Mouse (Mus musculus): ENCODE data around the gene Acly.

Acly gene

DNA sequence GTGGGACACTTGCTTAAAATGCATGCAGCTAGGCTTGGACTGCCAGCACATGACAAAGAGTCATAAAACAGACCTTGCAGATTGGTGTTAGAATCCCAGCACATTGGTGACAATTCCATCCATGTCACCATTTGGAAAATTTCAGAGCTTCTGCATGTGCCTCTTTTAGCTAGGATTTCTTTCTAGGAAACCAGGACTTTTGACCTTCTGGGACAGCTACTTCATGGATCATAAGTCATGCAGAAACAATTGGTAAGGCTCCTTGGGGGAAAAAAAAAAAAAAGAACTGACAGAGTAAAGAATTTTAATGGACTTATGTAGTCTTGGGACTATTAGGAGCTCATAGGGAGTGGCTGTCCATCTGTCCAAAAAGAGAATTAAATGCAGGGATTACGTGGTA lies 89.9 kb downstream of the Acly start:
- DNase-seq = no peak

DNA sequence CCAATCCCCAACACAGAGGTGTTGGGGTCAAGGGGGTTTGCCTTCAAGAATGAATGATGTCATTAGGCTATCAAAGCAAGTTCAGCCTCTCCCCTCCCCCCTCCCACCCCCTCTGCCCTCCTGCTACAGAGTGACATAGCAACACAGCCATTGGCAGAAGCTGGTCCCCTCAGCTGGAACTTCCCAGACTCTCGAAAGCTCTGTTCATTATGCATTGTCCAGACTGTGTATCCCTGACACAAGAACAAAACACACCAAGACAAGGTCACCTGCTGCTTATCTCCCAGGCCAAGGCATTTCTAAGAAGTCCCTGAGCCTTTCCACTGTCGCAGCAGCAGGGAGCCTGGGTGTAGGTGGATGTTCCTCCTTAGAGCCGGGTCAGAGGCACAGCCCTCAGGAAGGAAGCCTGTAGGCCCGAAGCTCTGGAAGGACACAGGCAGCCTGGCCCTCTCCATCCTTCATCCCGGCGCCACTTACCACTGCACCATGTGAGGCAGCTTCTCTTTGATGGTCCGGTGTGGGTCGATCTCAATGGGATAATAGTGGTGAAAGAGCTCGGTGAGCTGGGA lies 92.0 kb downstream of the Acly start:
- no peak for DNase-seq

DNA sequence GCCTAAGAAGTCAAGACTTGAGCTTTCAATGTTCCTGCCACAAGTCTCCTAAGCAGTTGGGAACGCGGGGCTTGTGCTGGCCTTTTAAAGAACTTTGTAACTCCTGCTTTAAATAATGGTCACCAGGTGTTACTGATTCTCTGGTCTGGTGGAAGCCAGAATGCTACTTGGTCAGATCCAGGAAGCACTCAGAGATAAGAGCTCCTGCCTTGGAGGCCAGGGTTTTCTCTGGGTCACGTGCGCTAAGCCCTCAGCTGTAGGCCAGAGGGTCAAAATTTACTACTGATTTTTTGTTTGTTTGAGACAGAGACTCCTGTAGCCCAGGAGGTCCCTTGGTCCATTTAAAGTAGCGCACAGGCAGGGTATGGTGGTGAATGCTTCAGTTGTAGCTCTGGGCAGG lies 95.8 kb downstream of the Acly start:
- no peak for DNase-seq

DNA sequence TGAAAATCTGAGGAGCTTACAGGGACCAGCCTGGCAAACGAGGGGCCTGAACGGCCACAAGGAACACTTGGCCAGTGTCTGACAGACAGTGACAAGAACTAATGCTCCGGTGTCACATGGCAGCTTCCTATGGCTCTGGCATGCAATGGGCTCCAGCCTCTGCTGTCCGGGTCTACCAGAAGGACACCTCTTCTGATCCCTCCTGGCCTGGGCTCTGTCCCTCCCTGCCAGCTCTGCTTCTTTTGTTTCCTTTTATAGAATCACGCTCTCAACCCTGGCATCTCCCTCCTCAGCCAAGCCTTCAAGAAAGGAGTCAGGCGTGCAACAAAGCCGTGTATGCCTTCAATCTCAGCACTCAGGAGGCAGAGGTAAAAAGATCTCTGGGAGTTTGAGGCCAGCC lies 97.7 kb downstream of the Acly start:
- no peak for DNase-seq

DNA sequence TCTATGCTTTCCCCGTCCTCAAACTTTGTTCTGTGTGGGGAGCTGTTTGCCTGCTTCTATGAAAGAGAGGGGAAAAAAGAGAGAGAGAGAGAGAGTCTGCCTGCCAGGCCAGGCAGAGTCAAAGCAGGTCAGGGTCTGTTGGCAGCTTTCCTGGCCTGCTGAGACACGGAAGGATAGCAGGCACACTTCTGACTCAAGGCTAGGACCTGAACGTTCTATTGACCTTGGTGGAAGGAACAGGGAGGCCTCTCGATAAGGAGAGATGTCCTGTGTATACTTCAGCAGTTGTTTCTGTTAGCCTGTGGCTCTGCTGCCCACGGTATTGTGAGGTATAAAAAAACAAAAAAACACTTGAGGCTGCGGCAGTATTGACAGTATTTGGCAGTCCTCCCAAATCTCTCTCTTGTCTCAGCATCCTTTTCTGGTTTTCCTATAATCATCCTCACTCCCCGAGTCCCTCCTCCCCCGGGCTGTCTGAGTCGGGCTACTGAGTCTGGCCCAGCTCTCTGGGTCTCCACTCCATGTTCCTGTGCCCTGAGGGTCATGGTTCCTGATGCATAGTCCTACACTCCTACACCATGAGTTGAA lies 99.1 kb downstream of the Acly start:
- DNase-seq = no peak

DNA sequence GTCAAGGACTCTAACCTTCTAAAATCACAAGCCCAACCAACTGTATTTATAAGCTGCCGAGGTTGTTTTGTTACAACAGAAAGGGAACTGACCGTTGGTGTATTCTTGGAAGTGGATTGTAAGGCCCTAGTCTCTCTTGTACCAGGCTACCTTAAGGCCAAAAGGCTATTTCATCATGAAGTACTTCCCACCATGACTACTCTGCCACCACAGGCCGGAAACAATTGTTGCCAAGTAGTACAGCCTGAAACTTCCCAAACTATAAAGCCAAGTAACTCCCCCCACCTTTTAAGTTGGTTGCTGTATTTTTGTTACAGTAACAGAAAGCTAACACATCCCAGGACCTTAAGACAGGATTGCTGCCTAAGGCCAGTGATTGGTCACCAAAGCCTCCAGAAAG lies 101.0 kb downstream of the Acly start:
- no peak for DNase-seq

All from thymus, postnatal 4 days (tissue).